Mouse (Mus musculus) megakaryocyte, adult 5-6 weeks (primary cell): ENCODE results near the gene Lyst. TPM values are rescaled to one million over a fixed set of nuclear protein-coding genes. Genes with fewer than 3 reads are reported as not detected.
"Not testable (repeated sequence)": the region's sequence is repeated elsewhere in the genome, so short reads cannot be mapped to it uniquely, and the experiment has no call there.

Experiments used
- ATAC-seq: 2 replicates; pipeline ENCODE4 v1.8.0; 2016; ENCODE audit warnings: mild to moderate bottlenecking, inconsistent platforms; ENCODE audit not compliant: poor library complexity, severe bottlenecking
- total RNA-seq, 2 experiments: library from RNA; stranded (forward) in 1 of 2; stranded (reverse) in 1 of 2; fragments of 153-499, 151-499 nt in 1 of 2; fragments of 221-1000, 200-1000 nt in 1 of 2; gene quantifications; 2 replicates each; pipeline versions ENCODE4 v1.2.3 to v1.2.4; 2015 to 2017

The Lyst gene
- total RNA-seq, 2 experiments from 2014 or later, result 166 to 188 TPM

- no peak for ATAC-seq
Observed at GRCm38 (mm10) chr13:13633746-13634145, 43.5 kb downstream of the Lyst start.

GRCm38 (mm10) chr13:13634706-13635105 is 44.5 kb downstream of the Lyst start:
- no peak for ATAC-seq

GRCm38 (mm10) chr13:13635224-13635623 is 45.0 kb downstream of the Lyst start:
- ATAC-seq, result no peak

GRCm38 (mm10) chr13:13637577-13637976 is 47.4 kb downstream of the Lyst start:
- no peak for ATAC-seq

- ATAC-seq, result no peak
Observed at GRCm38 (mm10) chr13:13637981-13638380, 47.8 kb downstream of the Lyst start.

GRCm38 (mm10) chr13:13638725-13639124 is 48.5 kb downstream of the Lyst start:
- ATAC-seq, result no peak

- no peak for ATAC-seq
Observed at GRCm38 (mm10) chr13:13647296-13647695, 57.1 kb downstream of the Lyst start.

GRCm38 (mm10) chr13:13655453-13655852 is 65.3 kb downstream of the Lyst start:
- ATAC-seq, result no peak

- ATAC-seq, result peak; percentile 99
Observed at GRCm38 (mm10) chr13:13666103-13666502, 75.9 kb downstream of the Lyst start.

GRCm38 (mm10) chr13:13670669-13671068 is 80.5 kb downstream of the Lyst start:
- no peak for ATAC-seq

- no peak for ATAC-seq
Observed at GRCm38 (mm10) chr13:13671585-13672328, 81.6 kb downstream of the Lyst start.

GRCm38 (mm10) chr13:13674669-13675343 is 84.6 kb downstream of the Lyst start:
- ATAC-seq, result no peak

GRCm38 (mm10) chr13:13677871-13678270 is 87.7 kb downstream of the Lyst start:
- no peak for ATAC-seq

GRCm38 (mm10) chr13:13681642-13682041 is 91.4 kb downstream of the Lyst start:
- ATAC-seq, result no peak

GRCm38 (mm10) chr13:13703476-13703875 is 113.3 kb downstream of the Lyst start:
- ATAC-seq, result no peak

- not testable (repeated sequence) for ATAC-seq
Observed at GRCm38 (mm10) chr13:13721435-13721834, 131.2 kb downstream of the Lyst start.

- ATAC-seq, result no peak
Observed at GRCm38 (mm10) chr13:13723293-13723692, 133.1 kb downstream of the Lyst start.

GRCm38 (mm10) chr13:13723786-13724185 is 133.6 kb downstream of the Lyst start:
- no peak for ATAC-seq

GRCm38 (mm10) chr13:13739232-13739631 is 149.0 kb downstream of the Lyst start:
- ATAC-seq, result peak; percentile 69

- ATAC-seq, result no peak
Observed at GRCm38 (mm10) chr13:13745911-13746310, 155.7 kb downstream of the Lyst start.

- no peak for ATAC-seq
Observed at GRCm38 (mm10) chr13:13775778-13776494, 185.7 kb downstream of the Lyst start.

GRCm38 (mm10) chr13:13777052-13777451 is 186.9 kb downstream of the Lyst start:
- no peak for ATAC-seq
